Mouse (Mus musculus) induced T-regulatory cell, adult 2 months (primary cell): ENCODE results near the gene Morn3.

Source experiments
- DNase-seq: peaks from one replicate; pipeline ENCODE4 v3.0.0-alpha.2; 2012; ENCODE audit warnings: low read depth

The Morn3 gene

GRCm38 (mm10) chr5:123059757-123060520, 13.1 kb upstream of the Morn3 start:
- peak; percentile 80 for DNase-seq

GRCm38 (mm10) chr5:123058251-123059102, 11.7 kb upstream of the Morn3 start:
- DNase-seq: peak; percentile 69

DNA sequence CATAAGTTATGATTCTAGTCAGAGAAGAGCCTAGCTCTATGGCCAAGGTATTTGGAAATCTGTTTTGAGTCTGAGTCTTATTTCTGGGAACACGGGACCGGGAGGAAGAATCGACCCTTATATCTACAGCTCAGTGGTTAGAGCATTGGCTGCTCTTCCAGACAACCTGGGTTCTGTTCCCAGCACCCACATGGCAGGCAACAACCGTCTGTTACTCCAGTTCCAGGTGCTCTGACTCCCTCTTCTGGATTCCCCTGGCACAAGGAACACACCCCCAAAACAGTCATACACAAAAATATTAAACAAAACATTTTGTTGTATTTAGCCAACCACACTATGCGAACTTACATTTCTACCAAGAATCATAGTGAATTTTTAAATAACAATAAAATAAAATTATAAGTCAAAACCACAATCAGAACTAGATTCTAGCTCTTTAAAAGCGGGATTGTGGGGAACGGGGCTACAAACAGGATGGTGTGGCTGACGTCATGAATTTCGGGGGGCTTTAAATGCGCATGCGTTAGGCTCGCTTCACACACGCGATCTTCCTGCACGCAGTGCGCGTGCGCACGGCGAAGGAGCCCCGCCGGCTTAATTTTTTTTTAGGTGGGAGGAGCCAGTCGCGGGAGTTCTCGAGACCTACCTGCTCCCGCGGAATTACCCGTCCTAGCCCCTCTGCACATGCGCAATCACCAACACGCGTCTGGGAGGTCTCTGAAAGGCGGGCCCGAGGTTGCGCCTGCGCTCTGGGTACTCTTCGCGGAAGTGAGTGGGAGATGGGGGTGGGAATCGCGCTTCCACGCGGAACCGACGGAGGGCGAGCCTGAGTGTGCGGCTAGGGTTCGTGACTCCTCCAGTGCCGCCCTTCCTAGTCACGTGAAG, 10.8 kb upstream of the Morn3 start:
- peak; percentile 100 for DNase-seq

DNA sequence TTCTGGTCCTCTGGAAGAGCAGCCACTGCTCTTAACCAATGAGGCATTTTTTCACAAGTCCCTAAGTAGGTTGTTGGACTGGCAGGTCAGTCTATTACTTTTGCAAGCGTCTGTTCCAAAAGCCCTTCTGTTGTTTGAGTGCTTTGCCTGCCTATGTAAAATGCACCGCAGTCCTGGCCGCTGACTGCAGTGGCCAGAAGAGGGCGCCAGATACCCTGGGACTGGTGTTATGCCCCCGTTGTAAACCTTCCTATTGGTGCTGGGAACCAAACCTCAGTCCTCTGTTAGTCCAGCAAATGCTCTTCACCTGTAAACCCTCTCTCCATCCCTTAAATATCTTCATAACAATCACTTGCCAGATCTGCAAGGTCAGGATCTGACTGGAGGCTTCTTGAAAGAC, 4.9 kb upstream of the Morn3 start:
- DNase-seq: no peak

- no peak for DNase-seq
These were observed 4.1 kb upstream of the Morn3 start for GRCm38 (mm10) chr5:123050918-123051317.

GRCm38 (mm10) chr5:123049271-123049670, 2.5 kb upstream of the Morn3 start:
- DNase-seq: peak; percentile 84

- DNase-seq: peak; percentile 81
These were observed 1.1 kb downstream of the Morn3 start for GRCm38 (mm10) chr5:123045561-123046295.

DNA sequence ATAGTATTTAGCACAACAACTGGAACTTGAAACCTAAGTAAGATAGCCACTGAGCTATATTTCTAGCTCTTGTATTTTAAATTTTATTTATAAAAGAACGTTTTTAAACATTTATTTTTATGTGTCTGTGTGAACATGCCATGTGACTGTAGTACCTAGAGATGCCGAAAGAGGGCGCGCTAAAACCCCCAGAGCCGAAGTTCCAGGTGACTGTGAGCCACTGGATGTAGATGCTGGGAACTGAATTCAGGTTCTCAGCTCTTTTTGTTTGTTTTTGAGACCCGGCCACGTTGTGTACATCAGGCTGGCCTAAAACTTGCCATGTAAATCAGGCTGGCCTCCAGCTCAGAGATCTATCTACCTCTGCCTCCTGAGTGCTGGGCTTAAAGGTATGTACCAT, 3.0 kb downstream of the Morn3 start:
- peak; percentile 84 for DNase-seq

GRCm38 (mm10) chr5:123040796-123041195, 6.0 kb downstream of the Morn3 start:
- peak; percentile 44 for DNase-seq

DNA sequence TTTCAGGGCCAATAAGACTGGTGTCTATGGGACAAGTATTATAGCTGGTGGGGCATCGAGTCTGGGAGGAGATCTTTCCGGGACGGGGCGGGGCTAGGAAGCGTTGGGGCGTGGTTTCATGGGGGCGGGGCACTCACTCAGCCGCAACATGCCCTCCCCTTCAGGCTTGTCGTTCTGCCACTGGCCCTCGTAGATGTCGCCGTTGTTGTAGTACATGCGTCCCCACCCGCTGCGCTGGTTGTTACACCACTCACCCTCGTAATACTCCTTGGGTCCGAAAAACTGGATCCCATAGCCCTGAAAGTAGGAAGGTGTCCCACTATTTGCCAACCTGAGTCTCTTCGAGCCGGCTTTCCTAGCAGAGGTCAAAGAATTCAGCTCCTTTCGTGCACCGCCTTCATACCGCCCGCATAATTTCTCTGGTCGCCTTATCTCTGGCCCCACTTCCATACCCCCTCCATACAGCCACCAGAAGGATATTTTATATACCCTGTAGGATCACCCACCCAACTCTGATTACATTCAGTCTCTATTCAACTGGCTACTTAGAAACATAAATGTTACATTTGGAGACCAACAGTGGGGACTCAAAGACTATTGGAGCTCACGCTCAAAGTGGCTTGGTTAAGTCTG, 7.6 kb downstream of the Morn3 start:
- peak; percentile 91 for DNase-seq

DNA sequence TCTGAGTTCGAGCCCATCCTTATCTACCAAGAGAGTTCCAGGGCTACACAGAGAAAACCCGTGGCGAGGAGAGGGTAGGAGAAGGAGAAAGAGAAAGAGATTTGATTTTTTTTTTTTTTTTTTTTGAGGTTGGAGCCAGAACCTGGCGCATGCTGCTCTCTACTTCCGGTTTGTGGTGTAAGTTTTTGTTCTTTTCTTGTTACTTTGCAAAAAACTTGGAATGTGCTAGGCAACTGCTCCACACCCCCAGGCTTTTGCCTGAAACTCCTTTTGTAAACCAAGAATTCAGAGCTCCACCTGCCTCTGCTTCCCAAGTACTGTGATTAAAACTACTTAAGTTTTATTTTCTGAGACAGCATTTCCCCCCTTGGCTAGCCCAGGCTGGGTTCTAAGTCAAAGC, 8.7 kb downstream of the Morn3 start:
- peak; percentile 68 for DNase-seq

GRCm38 (mm10) chr5:123035564-123035963, 11.3 kb downstream of the Morn3 start:
- DNase-seq: peak; percentile 53

- DNase-seq: no peak
These were observed 11.7 kb downstream of the Morn3 start for GRCm38 (mm10) chr5:123035089-123035488.

- DNase-seq: no peak
These were observed 13.1 kb downstream of the Morn3 start for GRCm38 (mm10) chr5:123033646-123034160.

DNA sequence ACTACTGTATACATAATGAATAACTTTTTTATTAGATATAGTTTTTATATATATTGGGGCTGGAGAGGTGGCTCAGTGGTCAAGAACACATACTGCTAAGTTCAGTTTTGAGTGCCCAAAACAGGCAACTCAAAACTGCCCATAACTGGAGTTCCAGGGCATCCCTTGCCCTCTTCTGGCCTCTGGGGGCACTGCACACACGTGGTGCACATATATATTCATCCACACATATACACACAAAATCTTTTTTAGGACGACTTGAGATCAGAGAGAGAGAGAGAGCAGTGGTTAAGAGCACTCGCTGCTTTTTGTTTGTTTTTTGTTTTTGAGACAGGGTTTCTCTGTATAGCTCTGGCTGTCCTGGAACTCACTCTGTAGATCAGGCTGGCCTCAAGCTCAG, 15.5 kb downstream of the Morn3 start:
- DNase-seq: no peak

DNA sequence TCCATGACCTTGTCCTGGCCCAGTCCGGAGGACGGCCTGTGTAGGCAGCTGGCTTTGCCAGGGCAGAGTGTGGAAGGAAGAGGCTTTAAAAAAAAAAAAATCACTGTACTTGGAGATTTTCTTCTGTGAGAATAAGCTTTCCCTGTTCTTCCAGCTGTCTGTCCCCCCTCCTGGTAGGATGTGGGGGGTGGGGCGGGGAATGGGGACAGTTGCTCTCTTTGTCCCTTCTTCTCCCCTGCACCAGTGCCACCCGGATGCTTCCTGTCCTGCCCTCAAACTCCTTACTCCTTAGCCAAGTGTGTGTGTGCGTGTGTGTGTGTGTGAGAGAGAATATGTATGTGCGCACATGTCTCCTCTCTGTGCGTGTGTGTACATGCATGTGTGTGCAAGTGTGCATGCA, 17.1 kb downstream of the Morn3 start:
- no peak for DNase-seq

DNA sequence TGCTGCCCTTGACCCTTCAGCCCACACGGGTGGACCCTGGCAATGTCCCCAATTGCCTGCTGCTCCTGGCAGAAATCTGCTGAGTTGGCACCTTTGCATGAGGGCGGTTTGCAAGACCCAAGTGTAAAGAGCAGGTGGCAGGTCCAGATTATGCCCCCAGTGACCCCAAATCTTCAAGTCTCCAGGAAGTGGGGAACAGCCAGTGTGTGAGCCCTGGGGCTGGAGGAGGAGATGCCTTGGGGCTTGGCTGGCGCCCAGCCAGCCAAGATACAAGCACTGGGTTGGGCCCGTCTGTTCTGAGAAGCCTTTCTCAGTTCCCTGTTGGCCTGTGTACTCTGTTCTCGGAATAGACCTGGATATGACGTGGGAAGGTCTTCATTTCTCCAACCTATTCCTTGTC, 19.4 kb downstream of the Morn3 start:
- no peak for DNase-seq

- DNase-seq: no peak
These were observed 20.4 kb downstream of the Morn3 start for GRCm38 (mm10) chr5:123026414-123026813.

DNA sequence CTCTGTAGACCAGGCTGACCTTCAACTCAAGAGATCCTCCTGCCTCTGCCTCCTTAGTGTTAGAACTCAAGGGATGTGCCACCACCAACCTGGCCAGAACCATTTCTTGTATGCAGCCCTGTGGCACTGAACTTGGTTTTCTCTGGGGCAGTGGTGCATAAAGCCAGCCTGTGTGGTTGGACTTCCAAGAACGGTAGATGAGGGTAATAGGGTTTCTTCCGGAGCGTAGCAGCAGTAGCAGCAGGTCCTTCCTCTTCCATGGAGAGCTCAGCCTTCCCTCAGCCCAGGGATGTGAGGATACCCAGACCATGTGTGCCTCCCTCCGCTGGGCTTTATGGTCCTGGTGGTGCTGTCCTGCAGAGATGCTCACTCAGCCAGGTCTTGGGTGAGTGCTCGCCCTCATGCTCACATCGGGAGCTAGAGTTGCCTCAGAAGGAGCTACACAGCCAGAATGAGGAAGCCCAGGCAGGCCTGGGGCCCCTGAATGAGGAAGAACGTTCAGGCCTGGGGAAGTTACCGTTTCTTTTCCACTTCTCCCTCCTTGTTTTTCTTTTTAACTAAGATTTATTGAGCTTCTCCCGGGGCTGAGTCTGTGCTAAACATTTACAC, 21.7 kb downstream of the Morn3 start:
- DNase-seq: no peak

DNA sequence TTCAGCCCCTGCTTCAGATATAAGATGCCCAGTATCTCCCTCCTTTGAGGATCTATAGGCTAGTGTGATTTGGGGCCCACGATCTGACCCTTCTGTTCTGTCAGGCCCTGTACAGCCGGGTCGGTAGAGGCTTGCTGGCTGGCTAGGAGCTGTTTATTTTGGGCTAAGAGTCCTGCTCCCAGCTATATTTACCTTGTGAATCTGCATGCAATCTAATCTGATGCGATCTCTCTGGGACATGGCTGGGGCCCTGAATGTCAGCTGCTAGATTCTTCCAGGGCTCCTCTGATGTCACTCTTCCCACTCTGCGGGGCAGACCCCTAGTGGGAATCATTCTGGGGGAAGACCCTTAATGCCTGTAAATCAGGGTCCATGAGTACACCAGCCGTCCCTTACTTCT, 22.5 kb downstream of the Morn3 start:
- no peak for DNase-seq
